Mouse (Mus musculus) heart, adult 11 months (tissue): ENCODE measurements at regions not wholly inside any gene's neighbourhood (a gene's known extent, or its start where the extent isn't known, plus 50 kb on each side); places are given as distances from the start of the nearest gene placed in this dataset.
A peak's percentile ranks its signal among the peaks of the same experiment; 100 is the strongest.

Experiments used
- DNase-seq: peaks from one replicate; pipeline ENCODE4 v3.0.0; 2022

DNA sequence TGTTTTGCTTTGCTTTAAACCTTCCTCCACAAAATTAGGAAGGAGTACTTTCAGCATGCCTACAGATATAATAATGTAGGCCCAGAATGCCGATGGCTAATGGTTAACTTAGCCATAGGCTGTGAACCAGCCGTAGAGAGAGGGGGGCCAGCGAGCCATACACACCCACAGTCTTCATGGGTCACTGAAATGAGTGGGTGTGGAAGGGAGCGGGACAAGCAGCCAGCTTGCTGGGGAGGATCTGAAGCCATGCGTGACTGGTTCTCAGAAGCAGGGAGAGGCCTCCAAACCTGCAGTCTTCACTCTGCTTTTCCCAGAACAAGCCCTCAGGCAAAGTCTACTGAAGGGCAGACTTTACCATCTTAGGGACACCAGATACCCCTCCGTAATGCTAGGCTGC lies 50.8 kb upstream of the Ptpn13 start:
- DNase-seq = no peak

GRCm38 (mm10) chr5:103373089-103373488 lies 51.9 kb upstream of the Ptpn13 start:
- DNase-seq = no peak

GRCm38 (mm10) chr5:103370456-103370855 lies 54.5 kb upstream of the Ptpn13 start:
- no peak for DNase-seq

DNA sequence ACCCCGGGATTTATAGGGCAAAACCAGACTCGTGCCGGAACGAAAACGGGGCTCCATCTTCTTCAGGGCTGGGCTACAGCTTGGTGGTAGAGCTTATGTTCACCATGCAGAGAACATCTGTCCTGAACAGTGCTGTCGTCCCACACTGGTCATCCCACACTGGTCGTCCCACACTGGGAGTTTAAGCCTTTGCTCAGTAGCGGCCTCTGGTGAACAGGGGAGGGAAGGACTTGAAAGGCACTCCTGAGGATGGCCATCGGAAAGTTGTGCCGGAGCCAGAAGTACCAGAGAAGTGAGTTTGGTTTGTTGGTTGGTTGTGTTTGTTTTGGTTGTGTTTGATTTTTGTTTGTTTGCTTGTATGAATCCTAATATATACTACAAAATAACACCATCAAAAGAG lies 56.0 kb upstream of the Ptpn13 start:
- no peak for DNase-seq

- DNase-seq = no peak
These were observed 57.8 kb upstream of the Ptpn13 start for GRCm38 (mm10) chr5:103367201-103367671.

- no peak for DNase-seq
These were observed 59.1 kb upstream of the Ptpn13 start for GRCm38 (mm10) chr5:103365700-103366448.

GRCm38 (mm10) chr5:103364791-103365699 lies 59.9 kb upstream of the Ptpn13 start:
- DNase-seq = no peak

DNA sequence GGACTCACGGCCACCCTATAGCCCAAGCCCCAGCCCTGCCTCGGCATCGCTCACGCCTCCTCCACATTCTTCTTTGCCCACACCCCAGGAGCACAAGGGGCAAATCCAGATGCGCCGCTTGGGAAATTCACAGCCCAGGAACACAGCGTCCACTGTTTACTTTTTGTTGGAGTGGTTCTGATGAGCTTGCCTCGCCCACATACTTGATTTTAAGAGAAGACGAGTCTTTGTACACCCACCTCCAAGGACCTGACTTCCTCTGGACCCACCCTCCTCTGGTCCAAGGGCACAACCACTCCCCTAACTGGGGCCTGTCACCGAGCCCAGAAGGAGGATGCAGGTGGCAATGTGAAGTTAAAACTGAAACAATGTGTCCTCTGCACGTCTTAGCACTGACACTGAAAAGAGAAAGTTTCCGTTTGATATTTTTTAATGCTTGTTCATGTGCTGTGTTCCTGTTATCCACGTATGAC lies 64.2 kb upstream of the Ptpn13 start:
- no peak for DNase-seq

DNA sequence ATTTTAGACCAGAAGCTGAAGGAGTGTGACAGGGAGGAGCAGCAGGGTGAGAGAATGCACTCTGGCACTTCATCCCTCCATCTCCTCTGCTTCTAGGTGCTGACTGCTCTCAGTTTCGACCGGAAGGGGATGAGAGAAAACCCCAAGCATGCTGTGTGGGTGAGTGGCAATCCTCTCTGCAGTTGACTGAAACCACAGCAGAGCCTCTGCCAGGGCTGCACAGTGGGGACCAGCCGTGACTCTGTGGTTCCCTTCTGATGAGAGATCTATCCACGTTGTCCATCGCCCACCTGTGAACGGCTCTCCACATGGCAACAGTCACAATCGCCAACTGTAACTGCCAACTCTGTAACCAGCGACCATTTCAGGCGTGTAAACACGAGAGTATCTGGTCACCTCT lies 64.6 kb upstream of the Ptpn13 start:
- no peak for DNase-seq

DNA sequence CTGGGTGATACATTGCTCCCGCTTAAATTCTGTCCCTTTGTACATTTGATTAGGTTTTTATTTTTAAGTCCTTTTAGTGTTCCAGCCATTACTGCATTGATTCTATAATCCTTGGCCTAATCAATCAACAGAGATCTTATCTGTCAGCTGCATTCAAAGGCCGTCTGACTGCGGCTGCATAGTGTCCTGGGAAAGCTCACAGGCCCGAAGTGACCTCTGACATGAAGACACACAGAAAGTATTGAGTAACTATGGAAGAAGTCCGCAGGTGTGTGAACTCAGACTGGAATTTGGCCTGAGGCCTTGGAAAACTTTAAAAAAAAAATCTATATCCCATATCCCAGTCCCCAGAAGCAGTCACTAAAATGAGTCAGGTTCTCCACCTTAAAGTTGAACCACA lies 67.4 kb upstream of the Ptpn13 start:
- DNase-seq = no peak

- no peak for DNase-seq
These were observed 68.5 kb upstream of the Ptpn13 start for GRCm38 (mm10) chr5:103356500-103356899.

- peak; percentile 50 for DNase-seq
These were observed 69.4 kb upstream of the Ptpn13 start for GRCm38 (mm10) chr5:103355372-103356300.

DNA sequence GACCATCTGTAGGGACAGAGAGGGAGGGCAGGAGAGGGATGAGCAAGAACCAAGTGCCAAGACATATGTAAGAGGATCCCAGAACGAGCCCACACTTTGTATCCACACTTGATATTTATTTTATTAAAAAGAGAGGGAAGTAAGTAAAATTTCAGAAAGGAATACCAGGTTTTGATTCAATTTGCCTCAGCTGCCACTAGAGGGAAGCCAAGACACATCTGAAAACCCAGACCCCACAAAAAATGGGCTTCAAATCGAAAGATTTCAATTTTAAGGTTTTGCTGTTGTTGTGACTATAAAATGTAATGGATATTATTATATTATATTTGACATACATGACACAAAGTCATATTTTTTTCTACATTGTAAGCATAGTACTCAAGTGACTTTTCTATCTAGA lies 81.1 kb upstream of the Ptpn13 start:
- DNase-seq = peak; percentile 50

GRCm38 (mm10) chr5:103341456-103341855 lies 83.5 kb upstream of the Ptpn13 start:
- DNase-seq = no peak

GRCm38 (mm10) chr5:103340626-103341025 lies 84.4 kb upstream of the Ptpn13 start:
- no peak for DNase-seq

DNA sequence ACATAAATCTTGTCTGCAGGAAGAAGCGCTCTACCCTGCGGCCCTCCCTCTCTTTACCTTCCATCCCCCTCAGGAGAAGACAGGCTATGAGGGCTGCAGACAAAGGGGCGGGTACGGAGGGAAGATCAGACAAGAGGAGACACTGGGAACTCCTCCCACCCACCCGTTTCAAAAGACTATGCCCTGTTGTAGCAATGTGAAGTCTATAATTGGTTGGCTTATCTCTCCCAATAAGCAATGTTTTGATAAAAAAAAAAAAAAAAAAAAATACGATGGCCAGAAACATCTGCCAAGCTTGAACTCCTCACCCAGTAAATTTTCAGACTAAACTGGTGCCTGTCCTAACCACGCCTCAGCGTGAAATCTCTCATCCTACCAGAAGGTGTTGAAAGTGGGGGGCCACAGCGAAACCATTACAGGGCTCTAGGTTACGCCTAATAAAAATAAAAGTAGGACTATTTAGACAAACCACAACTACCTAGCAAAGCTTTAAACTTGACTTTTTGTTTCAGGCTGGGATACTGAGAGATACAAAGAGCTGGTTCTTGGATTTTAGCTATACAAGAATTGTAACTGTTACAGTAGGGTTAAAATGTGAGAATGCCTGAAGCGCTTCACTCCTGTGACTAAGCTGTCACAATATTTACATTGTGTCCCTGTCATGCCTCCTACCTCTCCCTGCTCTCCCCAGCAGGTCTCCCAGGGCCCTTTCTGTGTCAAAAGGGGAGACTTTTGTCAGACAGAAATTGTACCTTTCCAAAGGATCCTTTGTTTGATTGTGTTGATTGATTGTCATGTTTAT lies 88.1 kb upstream of the Ptpn13 start:
- no peak for DNase-seq

DNA sequence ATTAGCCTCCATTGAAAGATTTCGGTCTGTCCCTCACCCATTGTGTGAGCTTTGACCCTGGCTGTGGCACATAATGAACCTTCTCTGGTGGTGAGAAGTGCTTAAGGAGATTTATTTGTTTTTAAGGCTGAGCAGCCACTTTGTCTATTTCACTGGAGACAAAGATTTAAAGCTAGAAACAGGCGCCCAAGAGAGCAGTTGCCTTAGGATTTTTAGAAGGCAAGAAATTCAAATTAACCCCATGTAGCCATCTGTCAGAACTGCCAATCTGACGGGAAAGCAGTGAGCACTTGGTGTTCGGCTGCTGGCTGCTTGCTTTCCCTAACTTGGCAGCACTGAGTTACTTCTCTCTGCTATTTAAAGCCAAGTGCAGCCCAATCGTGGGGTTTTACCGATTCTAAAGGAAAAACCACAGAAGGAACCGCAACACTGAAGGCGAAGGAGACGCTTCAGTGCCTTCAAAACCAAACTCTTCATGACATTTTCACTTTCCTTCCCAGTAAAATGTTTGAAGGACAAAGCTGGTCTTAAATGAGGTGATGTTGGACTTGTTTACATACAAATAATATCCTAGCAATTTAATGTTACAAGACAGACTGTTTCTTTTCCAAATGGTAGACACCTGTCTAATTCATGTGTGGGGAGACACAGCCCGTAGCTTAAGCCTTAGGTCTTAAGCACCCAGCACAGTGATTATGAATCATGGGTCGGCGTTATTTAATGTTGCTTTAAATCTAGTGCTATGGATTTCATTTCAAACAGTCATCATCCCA lies 88.9 kb upstream of the Ptpn13 start:
- no peak for DNase-seq

DNA sequence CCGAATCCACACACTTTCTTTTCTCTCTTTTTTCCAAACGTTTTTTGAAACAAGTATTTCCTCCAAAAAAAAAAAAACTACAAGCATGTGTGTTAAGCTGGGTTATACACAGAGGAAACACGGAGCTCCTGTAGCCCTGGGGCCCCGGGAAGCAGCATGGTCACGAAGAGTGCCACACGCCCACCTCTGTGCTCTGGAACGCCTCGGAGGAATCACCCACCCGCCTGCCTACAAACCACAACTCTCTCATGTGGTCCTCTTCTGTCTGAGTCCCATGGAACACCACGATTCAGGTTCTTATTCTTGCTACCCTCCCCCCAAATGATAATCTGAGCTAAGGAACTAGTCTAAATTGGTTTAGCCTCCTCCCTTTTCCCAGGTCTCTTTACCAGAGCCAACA lies 98.6 kb upstream of the Ptpn13 start:
- no peak for DNase-seq

GRCm38 (mm10) chr5:103320341-103320740 lies 104.7 kb upstream of the Ptpn13 start:
- DNase-seq = no peak

GRCm38 (mm10) chr5:103309806-103310525 lies 98.8 kb upstream of the Mapk10 start:
- DNase-seq = peak; percentile 70
